Mouse (Mus musculus) liver, embryonic 12.5 days (tissue): ENCODE measurements around the gene Sowahb. TPM values are rescaled to one million over a fixed set of nuclear protein-coding genes. Genes with fewer than 3 reads are reported as not detected.

Experiments used
- ATAC-seq: fragments of 200-750 bp; cut with Nextera tagmentation; 2 replicates; pipeline ENCODE4 v1.8.0; 2017; ENCODE audit warnings: moderate number of reproducible peaks, mild to moderate bottlenecking, moderate library complexity
- H3K27ac ChIP-seq: fragments of 300-500 bp; sonication (generic); 2 replicates; pipeline ENCODE4 v1.5.1; 2016; ENCODE audit warnings: mild to moderate bottlenecking
- H3K27me3 ChIP-seq: fragments of 300-500 bp; sonication (generic); replicated peaks from 2 replicates; pipeline ENCODE4 v1.6.1; 2016; ENCODE audit warnings: mild to moderate bottlenecking, moderate library complexity
- H3K36me3 ChIP-seq: fragments of 300-500 bp; sonication (generic); 2 replicates; pipeline ENCODE4 v1.6.1; 2016; ENCODE audit warnings: mild to moderate bottlenecking, moderate library complexity
- H3K4me1 ChIP-seq: fragments of 300-500 bp; sonication (generic); 2 replicates; pipeline ENCODE4 v1.6.1; 2016
- H3K4me2 ChIP-seq: fragments of 300-500 bp; sonication (generic); 2 replicates; pipeline ENCODE4 v1.6.1; 2016; ENCODE audit warnings: mild to moderate bottlenecking, moderate library complexity
- H3K4me3 ChIP-seq: fragments of 300-500 bp; sonication (generic); 2 replicates; pipeline ENCODE4 v1.5.1; 2016; ENCODE audit warnings: mild to moderate bottlenecking, moderate library complexity
- H3K9ac ChIP-seq: fragments of 300-500 bp; sonication (generic); 2 replicates; pipeline ENCODE4 v1.6.1; 2016; ENCODE audit warnings: mild to moderate bottlenecking, moderate library complexity
- H3K9me3 ChIP-seq: fragments of 300-500 bp; sonication (generic); replicated peaks from 2 replicates; pipeline ENCODE4 v1.6.1; 2016; ENCODE audit warnings: mild to moderate bottlenecking, moderate library complexity
- WGBS: fragments of 180-500 bp; shearing (Covaris S2); methylation state at CpG from one replicate; pipeline ENCODE4 v1.1.7; 2016; ENCODE audit not compliant: insufficient replicate concordance; 5-methylcytosine and 5-hydroxymethylcytosine counted together
- polyA plus RNA-seq: library from polyadenylated mRNA; unstranded; fragments of >200 nt; fragmentation: Nextera tagmentation; extraction: Ambion mirVana; gene quantifications from 2 replicates; pipeline ENCODE4 v1.2.1, GENCODE M21; 2016

The Sowahb gene
- polyA plus RNA-seq = 0.36 and 0.50 TPM in 2 replicates

- peaks cover 16% of the 10 kb centered on the region; the same call in 1 of the 2 replicates for H3K4me1 ChIP-seq
- peak within 1 kb of the TSS; percentile 46 for H3K4me3 ChIP-seq
- WGBS = 1% methylated on average over 68 of the region's 68 CpGs
- H3K9ac ChIP-seq = no peak within 1 kb of the TSS
- H3K27ac ChIP-seq = no peak within 1 kb of the TSS
- H3K4me2 ChIP-seq = peak within 1 kb of the TSS; percentile 62
- H3K36me3 ChIP-seq = no peaks in the 10 kb centered on the region
- ATAC-seq = peak; percentile 75
- no peaks in the 10 kb centered on the region for H3K9me3 ChIP-seq
- H3K27me3 ChIP-seq = peaks cover 77% of the 10 kb centered on the region
These were observed at the start of gene Sowahb for GRCm38 (mm10) chr5:93044584-93045370. Gene Sowahb, minus strand, starts transcription at chr5:93045022.

- peak overlapping the region; percentile 75 for H3K4me3 ChIP-seq
- peak overlapping the region; percentile 85 for H3K9ac ChIP-seq
- peak; percentile 51 for ATAC-seq
- peaks cover 12% of the 10 kb centered on the region; the same call in 1 of the 2 replicates for H3K27me3 ChIP-seq
- no peaks in the 10 kb centered on the region for H3K9me3 ChIP-seq
- peaks cover 4% of the 10 kb centered on the region for H3K36me3 ChIP-seq
- H3K4me1 ChIP-seq = peaks cover 50% of the 10 kb centered on the region
- peak overlapping the region; percentile 93 for H3K4me2 ChIP-seq
- peak overlapping the region; percentile 84 for H3K27ac ChIP-seq
- WGBS = under 1% methylated on average over 49 of the region's 50 CpGs
These were observed 49.1 kb upstream of the Sowahb start for GRCm38 (mm10) chr5:93093638-93094527.

- Histone ChIP-seq H3K9me3 (no peaks in the 10 kb centered on the region), H3K27me3 (peaks cover 12% of the 10 kb centered on the region; the same call in 1 of the 2 replicates), H3K4me3 (peak within 1 kb of the TSS; percentile 75), H3K27ac (peak within 1 kb of the TSS; percentile 84), H3K9ac (peak within 1 kb of the TSS; percentile 85), H3K4me2 (peak within 1 kb of the TSS; percentile 93), H3K36me3 (peaks cover under 1% of the 10 kb centered on the region), H3K4me1 (peaks cover 48% of the 10 kb centered on the region)
- peak; percentile 92 for ATAC-seq
- under 1% methylated on average over 63 of the region's 63 CpGs for WGBS
These were observed 48.2 kb upstream of the Sowahb start, which contains the start of gene Sept11 for GRCm38 (mm10) chr5:93092857-93093622. Gene Sept11, plus strand, starts transcription at chr5:93093437.

- 8% methylated on average over 28 of the region's 28 CpGs for WGBS
- Histone ChIP-seq H3K9me3 (no peaks in the 10 kb centered on the region), H3K36me3 (no peaks in the 10 kb centered on the region), H3K4me3 (peak overlapping the region; percentile 75), H3K27ac (no peak overlapping the region), H3K9ac (peak overlapping the region; percentile 85), H3K4me1 (peaks cover 44% of the 10 kb centered on the region), H3K27me3 (peaks cover 12% of the 10 kb centered on the region; the same call in 1 of the 2 replicates), H3K4me2 (peak overlapping the region; percentile 93)
- ATAC-seq = peak; percentile 36
These were observed 47.4 kb upstream of the Sowahb start for GRCm38 (mm10) chr5:93092147-93092781.

GRCm38 (mm10) chr5:93091266-93091665 is 46.4 kb upstream of the Sowahb start:
- ATAC-seq = no peak
- Histone ChIP-seq H3K9me3 (no peaks in the 10 kb centered on the region), H3K4me1 (peaks cover 44% of the 10 kb centered on the region), H3K27ac (no peak overlapping the region), H3K4me3 (no peak overlapping the region), H3K9ac (no peak overlapping the region), H3K36me3 (no peaks in the 10 kb centered on the region), H3K27me3 (peaks cover 12% of the 10 kb centered on the region; the same call in 1 of the 2 replicates), H3K4me2 (no peak overlapping the region)
- WGBS = 76% methylated on average over 3 of the region's 3 CpGs

DNA sequence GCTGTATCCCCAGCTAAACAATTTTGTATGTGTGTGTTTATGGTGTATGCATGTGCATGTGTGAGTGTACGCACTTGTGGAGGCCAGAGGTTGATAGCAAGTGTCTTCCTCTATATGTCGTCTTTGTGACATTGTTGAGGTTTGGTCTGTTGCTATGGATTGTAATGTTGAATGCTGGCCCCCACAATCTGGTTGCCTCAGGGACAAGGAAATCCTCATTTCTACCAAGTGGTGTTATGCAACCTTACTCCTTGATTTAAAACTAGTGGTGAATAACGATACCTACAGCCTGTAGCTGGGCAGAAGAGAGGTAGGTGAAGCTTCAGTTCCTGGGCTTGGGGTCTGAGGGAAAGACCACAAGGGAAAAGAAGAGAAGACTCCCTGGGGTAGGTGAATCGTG is 41.1 kb upstream of the Sowahb start:
- Histone ChIP-seq H3K27me3 (no peaks in the 10 kb centered on the region), H3K4me2 (no peak overlapping the region), H3K4me1 (no peaks in the 10 kb centered on the region), H3K36me3 (no peaks in the 10 kb centered on the region), H3K9ac (no peak overlapping the region), H3K9me3 (no peaks in the 10 kb centered on the region), H3K27ac (no peak overlapping the region), H3K4me3 (no peak overlapping the region)
- WGBS = 67% methylated on average over 4 of the region's 4 CpGs
- ATAC-seq = no peak

GRCm38 (mm10) chr5:93085015-93085598 is 40.3 kb upstream of the Sowahb start:
- Histone ChIP-seq H3K9me3 (no peaks in the 10 kb centered on the region), H3K4me2 (no peak overlapping the region), H3K27me3 (no peaks in the 10 kb centered on the region), H3K27ac (no peak overlapping the region), H3K9ac (no peak overlapping the region), H3K4me1 (no peaks in the 10 kb centered on the region), H3K4me3 (no peak overlapping the region), H3K36me3 (no peaks in the 10 kb centered on the region)
- no peak for ATAC-seq
- WGBS = 50% methylated on average over 4 of the region's 4 CpGs

GRCm38 (mm10) chr5:93079596-93079995 is 34.8 kb upstream of the Sowahb start:
- Histone ChIP-seq H3K4me3 (no peak overlapping the region), H3K36me3 (no peaks in the 10 kb centered on the region), H3K27me3 (no peaks in the 10 kb centered on the region), H3K27ac (no peak overlapping the region), H3K4me1 (no peaks in the 10 kb centered on the region), H3K9ac (no peak overlapping the region), H3K4me2 (no peak overlapping the region), H3K9me3 (no peaks in the 10 kb centered on the region)
- ATAC-seq = no peak
- WGBS = 78% methylated on average over 3 of the region's 3 CpGs

DNA sequence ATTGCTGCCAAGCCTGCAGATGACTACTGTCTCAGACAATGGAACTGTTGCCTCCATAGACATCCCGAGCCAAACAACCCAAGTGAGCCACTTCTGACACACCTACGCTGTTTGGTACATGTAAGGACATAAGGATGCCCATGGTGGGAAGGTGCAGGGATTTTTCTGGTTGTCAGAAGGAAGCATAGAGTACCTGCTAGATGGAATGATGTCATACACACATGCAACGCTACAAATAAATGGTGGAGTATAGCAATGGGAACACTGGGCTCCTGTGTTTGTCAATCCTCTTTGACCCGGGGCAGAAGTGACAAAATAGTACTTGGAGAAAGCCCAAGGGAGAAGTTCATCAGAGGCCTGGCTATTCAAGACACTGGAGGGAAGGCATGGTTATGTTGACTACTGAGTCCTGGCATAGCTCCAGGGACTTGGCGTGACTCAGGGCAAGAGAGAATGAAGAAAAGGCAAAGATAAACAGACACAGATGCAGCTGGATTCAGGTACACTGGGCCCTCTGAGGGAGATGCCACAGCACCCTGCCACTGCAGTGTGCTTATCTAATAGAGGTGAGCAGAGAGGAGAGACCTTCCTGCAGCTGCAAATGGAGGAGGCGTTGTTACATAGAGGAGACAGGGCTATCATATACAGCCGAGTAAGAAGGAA is 33.0 kb upstream of the Sowahb start:
- no peaks in the 10 kb centered on the region for H3K9me3 ChIP-seq
- WGBS = 66% methylated on average over 7 of the region's 7 CpGs
- H3K36me3 ChIP-seq = no peaks in the 10 kb centered on the region
- H3K27me3 ChIP-seq = no peaks in the 10 kb centered on the region
- no peak overlapping the region for H3K4me3 ChIP-seq
- H3K9ac ChIP-seq = no peak overlapping the region
- no peaks in the 10 kb centered on the region for H3K4me1 ChIP-seq
- no peak overlapping the region for H3K27ac ChIP-seq
- no peak overlapping the region for H3K4me2 ChIP-seq
- no peak for ATAC-seq

- Histone ChIP-seq H3K27ac (no peak overlapping the region), H3K9ac (no peak overlapping the region), H3K9me3 (no peaks in the 10 kb centered on the region), H3K36me3 (no peaks in the 10 kb centered on the region), H3K27me3 (no peaks in the 10 kb centered on the region), H3K4me2 (no peak overlapping the region), H3K4me1 (no peaks in the 10 kb centered on the region), H3K4me3 (no peak overlapping the region)
- ATAC-seq = peak; percentile 64
- WGBS = 60% methylated on average over 4 of the region's 4 CpGs
These were observed 16.0 kb upstream of the Sowahb start for GRCm38 (mm10) chr5:93060865-93061264.
